Mouse (Mus musculus) lung, postnatal 0 days (tissue): ENCODE results near the gene Cplx1. TPM values are rescaled to one million over a fixed set of nuclear protein-coding genes. Genes with fewer than 3 reads are reported as not detected.

Source experiments
- ATAC-seq: fragments of 200-750 bp; cut with Nextera tagmentation; 2 replicates; pipeline ENCODE4 v1.8.0; 2017; ENCODE audit warnings: moderate library complexity
- DNase-seq: peaks from one replicate; pipeline ENCODE4 v3.0.0-alpha.2; 2016; ENCODE audit warnings: low spot score
- H3K27ac ChIP-seq: fragments of 300-500 bp; sonication (generic); 2 replicates; pipeline ENCODE4 v1.5.1; 2014; ENCODE audit warnings: antibody characterized with exemption, mild to moderate bottlenecking, low read length, mixed read lengths
- H3K27me3 ChIP-seq: fragments of 300-500 bp; sonication (generic); replicated peaks from 2 replicates; pipeline ENCODE4 v1.6.1; 2014; ENCODE audit warnings: low read length, mixed read lengths; ENCODE audit not compliant: insufficient read depth
- H3K36me3 ChIP-seq: fragments of 300-500 bp; sonication (generic); 2 replicates; pipeline ENCODE4 v1.6.1; 2014; ENCODE audit warnings: low read length, mixed read lengths; ENCODE audit not compliant: insufficient read depth
- H3K4me1 ChIP-seq: fragments of 300-500 bp; sonication (generic); 2 replicates; pipeline ENCODE4 v1.6.1; 2014; ENCODE audit warnings: antibody characterized with exemption, low read depth, low read length, mixed read lengths; ENCODE audit not compliant: insufficient read depth
- H3K4me2 ChIP-seq: fragments of 300-500 bp; sonication (generic); replicated peaks from 2 replicates; pipeline ENCODE4 v1.6.1; 2014; ENCODE audit warnings: low read depth, mild to moderate bottlenecking, low read length, moderate library complexity, mixed read lengths
- H3K4me3 ChIP-seq: fragments of 300-500 bp; sonication (generic); 2 replicates; pipeline ENCODE4 v1.5.1; 2014; ENCODE audit warnings: low read depth, low read length
- H3K9ac ChIP-seq: fragments of 300-500 bp; sonication (generic); replicated peaks from 2 replicates; pipeline ENCODE4 v1.6.1; 2014; ENCODE audit warnings: low read depth, mild to moderate bottlenecking
- H3K9me3 ChIP-seq: fragments of 300-500 bp; sonication (generic); 2 replicates; pipeline ENCODE4 v1.6.1; 2016; ENCODE audit warnings: low read length, mixed read lengths
- CTCF ChIP-seq: IDR thresholded peaks from 2 replicates; pipeline ENCODE4 v1.5.1; 2016; ENCODE audit warnings: antibody characterized with exemption, mild to moderate bottlenecking
- EP300 ChIP-seq: IDR thresholded peaks from 2 replicates; pipeline ENCODE4 v1.6.1; 2016; ENCODE audit warnings: antibody characterized with exemption, mild to moderate bottlenecking, control low read depth
- WGBS: fragments of 180-500 bp; shearing (Covaris S2); extraction: QIAGEN DNeasy Blood & Tissue Kit; methylation state at CpG from one replicate; pipeline ENCODE4 v1.1.7; 2014; 5-methylcytosine and 5-hydroxymethylcytosine counted together
- polyA plus RNA-seq: library from polyadenylated mRNA; unstranded; fragments of >200 nt; fragmentation: Nextera tagmentation; extraction: Ambion mirVana; gene quantifications from 2 replicates; pipeline ENCODE4 v1.2.1, GENCODE M21; 2015

Cplx1 gene
- polyA plus RNA-seq, 1 experiment from 2014 or later: 0.16 TPM

- no peak overlapping the region for H3K9ac ChIP-seq
- H3K36me3 ChIP-seq: peaks cover 16% of the 10 kb centered on the region; the same call in 1 of the 2 replicates
- no peaks in the 10 kb centered on the region for H3K27me3 ChIP-seq
- H3K4me3 ChIP-seq: no peak overlapping the region
- no peak overlapping the region for H3K4me2 ChIP-seq
- no peak overlapping the region for H3K27ac ChIP-seq
- no peaks in the 10 kb centered on the region; the same call in 1 of the 2 replicates for H3K4me1 ChIP-seq
- H3K9me3 ChIP-seq: no peaks in the 10 kb centered on the region
- 91% methylated on average over 2 of the region's 2 CpGs for WGBS
- ATAC-seq (no peak), DNase-seq (no peak)
- TF ChIP-seq CTCF (no peak), EP300 (no peak)
Observed at GRCm38 (mm10) chr5:108565381-108565780, 15.6 kb upstream of the Cplx1 start.

- ATAC-seq: no peak
- Histone ChIP-seq H3K27me3 (no peaks in the 10 kb centered on the region), H3K27ac (no peak overlapping the region), H3K4me3 (no peak overlapping the region), H3K9me3 (no peaks in the 10 kb centered on the region), H3K9ac (no peak overlapping the region), H3K4me2 (no peak overlapping the region), H3K4me1 (no peaks in the 10 kb centered on the region; the same call in 1 of the 2 replicates), H3K36me3 (peaks cover 6% of the 10 kb centered on the region; the same call in 1 of the 2 replicates)
- WGBS: 68% methylated on average over 3 of the region's 3 CpGs
- DNase-seq: no peak
- TF ChIP-seq CTCF (no peak), EP300 (no peak)
Observed at GRCm38 (mm10) chr5:108564346-108564745, 14.5 kb upstream of the Cplx1 start.

- TF ChIP-seq EP300: no peak
- no peak for TF ChIP-seq CTCF
- no peak for ATAC-seq
Observed at GRCm38 (mm10) chr5:108562483-108562882, 12.7 kb upstream of the Cplx1 start.

GRCm38 (mm10) chr5:108556986-108557385 lies 7.2 kb upstream of the Cplx1 start:
- Histone ChIP-seq H3K4me3 (no peak overlapping the region), H3K9ac (no peak overlapping the region), H3K36me3 (no peaks in the 10 kb centered on the region), H3K27ac (no peak overlapping the region), H3K4me2 (no peak overlapping the region), H3K9me3 (no peaks in the 10 kb centered on the region), H3K4me1 (no peaks in the 10 kb centered on the region), H3K27me3 (no peaks in the 10 kb centered on the region)
- ATAC-seq (no peak), DNase-seq (no peak)
- no peak for TF ChIP-seq EP300
- no peak for TF ChIP-seq CTCF
- 64% methylated on average over 4 of the region's 4 CpGs for WGBS

More at GRCm38 (mm10) chr5:108562483-108562882, 12.7 kb upstream of the Cplx1 start:
- Histone ChIP-seq H3K4me3 (no peak overlapping the region), H3K27ac (no peak overlapping the region), H3K9me3 (no peaks in the 10 kb centered on the region), H3K4me1 (no peaks in the 10 kb centered on the region; the same call in 1 of the 2 replicates), H3K27me3 (no peaks in the 10 kb centered on the region), H3K36me3 (no peaks in the 10 kb centered on the region), H3K9ac (no peak overlapping the region), H3K4me2 (no peak overlapping the region)
- no peak for DNase-seq
- 66% methylated on average over 2 of the region's 2 CpGs for WGBS

- no peak overlapping the region for H3K4me3 ChIP-seq
- no peaks in the 10 kb centered on the region for H3K9me3 ChIP-seq
- no peak overlapping the region for H3K4me2 ChIP-seq
- H3K4me1 ChIP-seq: no peaks in the 10 kb centered on the region
- no peaks in the 10 kb centered on the region for H3K36me3 ChIP-seq
- no peak for ATAC-seq
- no peak for DNase-seq
- no peak for TF ChIP-seq EP300
- no peak for TF ChIP-seq CTCF
- H3K27ac ChIP-seq: no peak overlapping the region
- whole genome bisulfite sequencing: 47% methylated on average over 1 of the region's 1 CpGs
- H3K27me3 ChIP-seq: peaks cover 10% of the 10 kb centered on the region; the same call in 1 of the 2 replicates
- H3K9ac ChIP-seq: no peak overlapping the region
Observed at GRCm38 (mm10) chr5:108554041-108554440, 4.2 kb upstream of the Cplx1 start.

- Histone ChIP-seq H3K4me1 (no peaks in the 10 kb centered on the region), H3K4me2 (peak overlapping the region; percentile 35; the same call in 1 of the 2 replicates), H3K27me3 (peaks cover 10% of the 10 kb centered on the region; the same call in 1 of the 2 replicates), H3K36me3 (no peaks in the 10 kb centered on the region), H3K4me3 (no peak overlapping the region), H3K27ac (no peak overlapping the region), H3K9me3 (no peaks in the 10 kb centered on the region), H3K9ac (no peak overlapping the region)
- TF ChIP-seq CTCF (no peak), EP300 (no peak)
- no peak for ATAC-seq
- DNase-seq: no peak
- WGBS: under 1% methylated on average over 16 of the region's 16 CpGs
Observed at GRCm38 (mm10) chr5:108550207-108550594, 377 bp upstream of the Cplx1 start.

- H3K4me2 ChIP-seq: no peak overlapping the region
- H3K36me3 ChIP-seq: no peaks in the 10 kb centered on the region
- no peaks in the 10 kb centered on the region for H3K4me1 ChIP-seq
- ATAC-seq (no peak), DNase-seq (no peak)
- no peak overlapping the region for H3K4me3 ChIP-seq
- TF ChIP-seq CTCF (no peak), EP300 (no peak)
- no peak overlapping the region for H3K9ac ChIP-seq
- no peaks in the 10 kb centered on the region for H3K9me3 ChIP-seq
- WGBS: 18% methylated on average over 7 of the region's 7 CpGs
- H3K27ac ChIP-seq: no peak overlapping the region
- H3K27me3 ChIP-seq: peaks cover 10% of the 10 kb centered on the region; the same call in 1 of the 2 replicates
Observed at GRCm38 (mm10) chr5:108549137-108549488, 711 bp downstream of the Cplx1 start.
